Comparison of ENCODE assay signal across 22 mouse cellular contexts in the genomic region with DNA sequence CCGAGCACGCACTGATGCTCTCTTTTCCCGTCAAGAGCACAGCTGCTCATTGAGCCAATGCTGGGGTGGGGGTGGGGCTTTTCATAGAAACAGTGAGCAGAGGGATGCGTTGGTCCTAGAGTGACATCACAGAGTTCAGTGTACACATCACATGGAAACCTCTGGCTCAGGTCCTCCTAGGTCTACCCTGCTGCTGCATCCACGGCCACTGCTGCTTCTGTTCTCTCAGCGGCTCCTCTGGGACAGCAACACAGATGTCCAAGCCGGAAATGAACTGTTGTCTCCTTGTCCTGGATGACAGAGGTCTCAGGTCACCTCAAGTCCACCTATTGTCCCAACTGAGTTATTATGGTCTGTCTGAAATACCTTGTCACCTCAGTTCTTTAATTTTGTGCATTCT. TPM values are rescaled to one million over a fixed set of nuclear protein-coding genes. Genes with fewer than 3 reads are reported as not detected.
DNase-seq lines count a peak whose midpoint lies in the region; ATAC-seq lines count a peak whose summit lies in the region.
"Had no signal": no experiment of that assay in that cellular context is flagged by ENCODE, and none has a peak within 500 bp of the region (broad histone marks: within the 10 kb centered on the region; RNA-seq: fewer than 3 reads in every experiment).

No protein-coding gene starts in this region.

- H3K4me1 ChIP-seq in midbrain, embryonic 11.5 days (ENCODE audit: control insufficient read depth, insufficient read depth, low read length) = no peaks in the 10 kb centered on the region
- no peaks in the 10 kb centered on the region for H3K4me1 ChIP-seq in midbrain, embryonic 13.5 days (replicated peaks)
- H3K4me1 ChIP-seq: embryonic facial prominence, embryonic 13.5 days; forebrain, embryonic 12.5 days; hindbrain, embryonic 15.5 days had no signal

- peak; percentile 21 for DNase-seq in embryo, embryonic 11 days
- DNase-seq in embryo, embryonic 9.5 days (ENCODE audit: extremely low spot score) = no peak
- DNase-seq in heart, postnatal 4 days = peak; percentile 54
- no peak for DNase-seq in heart, adult 8-10 months (ENCODE audit: low spot score)
- no peak for DNase-seq in midbrain, embryonic 11.5 days (ENCODE audit: low spot score, missing footprints)
- DNase-seq in retina, postnatal 1 day = peak; percentile 55
- DNase-seq in adrenal gland, postnatal 10 days = no peak
- DNase-seq: adrenal gland, adult 2 months; cerebellum, adult 11 months; cerebellum, adult 9-10 months; cerebellum, postnatal 36 days; gastrocnemius, postnatal 10 days; kidney, adult 8-10 months had no signal

- H3K27me3 ChIP-seq in midbrain, embryonic 11.5 days (ENCODE audit: control insufficient read depth, insufficient read depth, low read length) = no peaks in the 10 kb centered on the region
- H3K27me3 ChIP-seq in midbrain, embryonic 13.5 days = no peaks in the 10 kb centered on the region
- H3K27me3 ChIP-seq: embryonic facial prominence, embryonic 13.5 days; forebrain, embryonic 12.5 days; heart, embryonic 13.5 days; hindbrain, embryonic 15.5 days; Patski had no signal

- H3K4me3 ChIP-seq in midbrain, embryonic 11.5 days (ENCODE audit: low read depth, low read length) = no peak overlapping the region
- no peak overlapping the region for H3K4me3 ChIP-seq in midbrain, embryonic 13.5 days (replicated peaks)
- H3K4me3 ChIP-seq: embryonic facial prominence, embryonic 13.5 days; forebrain, embryonic 12.5 days; heart, embryonic 13.5 days; hindbrain, embryonic 15.5 days had no signal

- no peak overlapping the region for H3K4me2 ChIP-seq in midbrain, embryonic 11.5 days
- H3K4me2 ChIP-seq in midbrain, embryonic 13.5 days (replicated peaks) = no peak overlapping the region
- H3K4me2 ChIP-seq: embryonic facial prominence, embryonic 13.5 days; forebrain, embryonic 12.5 days; heart, embryonic 13.5 days; hindbrain, embryonic 15.5 days had no signal

- no peaks in the 10 kb centered on the region for H3K9me3 ChIP-seq in midbrain, embryonic 11.5 days (ENCODE audit: control insufficient read depth, low read length)
- no peaks in the 10 kb centered on the region for H3K9me3 ChIP-seq in midbrain, embryonic 13.5 days
- H3K9me3 ChIP-seq: embryonic facial prominence, embryonic 13.5 days; forebrain, embryonic 12.5 days; heart, embryonic 13.5 days; hindbrain, embryonic 15.5 days had no signal

- H3K27ac ChIP-seq in midbrain, embryonic 11.5 days (ENCODE audit: low read depth, low read length) = no peak overlapping the region
- H3K27ac ChIP-seq in midbrain, embryonic 13.5 days = no peak overlapping the region
- H3K27ac ChIP-seq: embryonic facial prominence, embryonic 13.5 days; forebrain, embryonic 12.5 days; hindbrain, embryonic 15.5 days had no signal

- peak; percentile 35; the same call in 1 of the 2 replicates for ATAC-seq in midbrain, embryonic 11.5 days (ENCODE audit: low FRiP score)
- ATAC-seq in midbrain, embryonic 13.5 days = no peak
- ATAC-seq: forebrain, embryonic 16.5 days; inflammation-experienced regulatory T-cells, adult 6 months; intestine, postnatal 0 days; Patski had no signal

- H3K9ac ChIP-seq in midbrain, embryonic 11.5 days (ENCODE audit: low read length) = no peak overlapping the region
- no peak overlapping the region for H3K9ac ChIP-seq in midbrain, embryonic 13.5 days (replicated peaks)
- H3K9ac ChIP-seq: embryonic facial prominence, embryonic 13.5 days; forebrain, embryonic 12.5 days; heart, embryonic 13.5 days; hindbrain, embryonic 15.5 days had no signal

- WGBS in midbrain, embryonic 11.5 days = 45% methylated on average over 7 of the region's 7 CpGs
- WGBS in midbrain, embryonic 13.5 days = 39% methylated on average over 7 of the region's 7 CpGs

- H3K36me3 ChIP-seq in midbrain, embryonic 11.5 days (ENCODE audit: control insufficient read depth, insufficient read depth, low read length) = peaks cover 11% of the 10 kb centered on the region; the same call in 1 of the 2 replicates
- H3K36me3 ChIP-seq in midbrain, embryonic 13.5 days = peaks cover 69% of the 10 kb centered on the region

RNA-seq across cellular contexts. Expression of a gene that starts 28.5 kb away (rescaled TPM):
- 10 to 100 TPM; 47.0 to 48.7 TPM for total RNA-seq in heart, postnatal 4 days (2021)
- 10 to 100 TPM; 30.2 to 35.9 (median 33.9) TPM for total RNA-seq in heart, adult 8-10 months (2022)
- 30.5 and 32.0 TPM in 2 replicates for polyA plus RNA-seq in midbrain, embryonic 11.5 days (2014; fragmentation: Nextera tagmentation; extraction: Ambion mirVana)
- 52.7 and 53.9 TPM in 2 replicates for polyA plus RNA-seq in midbrain, embryonic 13.5 days (2015; fragmentation: Nextera tagmentation; extraction: Ambion mirVana)
- 10 to 100 TPM; 46.8 to 50.1 TPM for total RNA-seq in adrenal gland, postnatal 10 days (2021)

RNA-seq across cellular contexts. Expression of a gene that starts 52.1 kb away (rescaled TPM):
- total RNA-seq in heart, postnatal 4 days (2021) = 1,000 to 10,000 TPM; 5,023 to 5,799 TPM
- over 10,000 TPM; 11,934 to 13,904 (median 12,774) TPM for total RNA-seq in heart, adult 8-10 months (2022)
- polyA plus RNA-seq in midbrain, embryonic 11.5 days (2014; fragmentation: Nextera tagmentation; extraction: Ambion mirVana) = 43.4 and 45.8 TPM in 2 replicates
- polyA plus RNA-seq in midbrain, embryonic 13.5 days (2015; fragmentation: Nextera tagmentation; extraction: Ambion mirVana) = 35.7 and 40.0 TPM in 2 replicates
- 100 to 1,000 TPM; 202 to 226 TPM for total RNA-seq in adrenal gland, postnatal 10 days (2021)

RNA-seq across cellular contexts. Expression of a gene that starts 58.3 kb away (rescaled TPM):
- 100 to 1,000 TPM; 138 to 141 TPM for total RNA-seq in heart, postnatal 4 days (2021)
- 10 to 100 TPM; 84.9 to 93.6 (median 88.1) TPM for total RNA-seq in heart, adult 8-10 months (2022)
- 61.7 and 65.3 TPM in 2 replicates for polyA plus RNA-seq in midbrain, embryonic 11.5 days (2014; fragmentation: Nextera tagmentation; extraction: Ambion mirVana)
- 140 and 173 TPM in 2 replicates for polyA plus RNA-seq in midbrain, embryonic 13.5 days (2015; fragmentation: Nextera tagmentation; extraction: Ambion mirVana)
- total RNA-seq in adrenal gland, postnatal 10 days (2021) = 100 to 1,000 TPM; 164 to 207 TPM

Comparison
In these comparisons a context has a peak if more than half of its experiments do, and no peak if none do; other contexts are left out.
1. DNase-seq: peak in embryo, embryonic 11 days (single experiment), heart, postnatal 4 days (single experiment) and retina, postnatal 1 day (single experiment); none in embryo, embryonic 9.5 days (single experiment), heart, adult 8-10 months (single experiment), midbrain, embryonic 11.5 days (single experiment) and adrenal gland, postnatal 10 days (single experiment).
2. RNA of a gene that starts 52.1 kb away (total RNA-seq): 11,934 to 13,904 TPM in heart, adult 8-10 months and 5,023 to 5,799 TPM in heart, postnatal 4 days; 202 to 226 TPM in adrenal gland, postnatal 10 days; every median in the first group is over 10 times any median in the second.